Mouse (Mus musculus) heart, embryonic 11.5 days (tissue): ENCODE measurements around the gene Ltc4s. TPM values are rescaled to one million over a fixed set of nuclear protein-coding genes. Genes with fewer than 3 reads are reported as not detected.

Experiments used
- ATAC-seq: fragments of 200-750 bp; cut with Nextera tagmentation; replicated peaks from 2 replicates; pipeline ENCODE4 v1.8.0; 2017; ENCODE audit warnings: moderate library complexity; ENCODE audit not compliant: insufficient number of reproducible peaks, low FRiP score, low TSS enrichment
- H3K27ac ChIP-seq: fragments of 300-500 bp; sonication (generic); 2 replicates; pipeline ENCODE4 v1.5.1; 2014; ENCODE audit warnings: mild to moderate bottlenecking, low read depth, low read length
- H3K27me3 ChIP-seq: fragments of 300-500 bp; sonication (generic); 2 replicates; pipeline ENCODE4 v1.6.1; 2014; ENCODE audit warnings: mild to moderate bottlenecking, low read length, mixed read lengths; ENCODE audit not compliant: control insufficient read depth, insufficient read depth
- H3K36me3 ChIP-seq: fragments of 300-500 bp; sonication (generic); 2 replicates; pipeline ENCODE4 v1.6.1; 2014; ENCODE audit warnings: mild to moderate bottlenecking, low read length, moderate library complexity, mixed read lengths; ENCODE audit not compliant: control insufficient read depth, insufficient read depth
- H3K4me1 ChIP-seq: fragments of 300-500 bp; sonication (generic); 2 replicates; pipeline ENCODE4 v1.6.1; 2014; ENCODE audit warnings: low read length; ENCODE audit not compliant: control insufficient read depth, insufficient read depth
- H3K4me2 ChIP-seq: fragments of 300-500 bp; sonication (generic); 2 replicates; pipeline ENCODE4 v1.6.1; 2014; ENCODE audit warnings: mild to moderate bottlenecking, moderate library complexity
- H3K4me3 ChIP-seq: fragments of 300-500 bp; sonication (generic); 2 replicates; pipeline ENCODE4 v1.5.1; 2014; ENCODE audit warnings: low read depth, low read length
- H3K9ac ChIP-seq: fragments of 300-500 bp; sonication (generic); 2 replicates; pipeline ENCODE4 v1.6.1; 2014; ENCODE audit warnings: mild to moderate bottlenecking, low read depth, low read length, moderate library complexity
- H3K9me3 ChIP-seq: fragments of 300-500 bp; sonication (generic); replicated peaks from 2 replicates; pipeline ENCODE4 v1.6.1; 2016; ENCODE audit warnings: low read length; ENCODE audit not compliant: control insufficient read depth
- WGBS: fragments of 180-500 bp; shearing (Covaris S2); extraction: QIAGEN DNeasy Blood & Tissue Kit; methylation state at CpG from one replicate; pipeline ENCODE4 v1.1.7; 2014; ENCODE audit not compliant: insufficient replicate concordance; 5-methylcytosine and 5-hydroxymethylcytosine counted together
- polyA plus RNA-seq: library from polyadenylated mRNA; unstranded; fragments of >200 nt; fragmentation: Nextera tagmentation; extraction: Ambion mirVana; gene quantifications from 2 replicates; pipeline ENCODE4 v1.2.1, GENCODE M21; 2014

Ltc4s gene
- 0.74 TPM in 1 of 2 replicates, not detected in the other for polyA plus RNA-seq

DNA sequence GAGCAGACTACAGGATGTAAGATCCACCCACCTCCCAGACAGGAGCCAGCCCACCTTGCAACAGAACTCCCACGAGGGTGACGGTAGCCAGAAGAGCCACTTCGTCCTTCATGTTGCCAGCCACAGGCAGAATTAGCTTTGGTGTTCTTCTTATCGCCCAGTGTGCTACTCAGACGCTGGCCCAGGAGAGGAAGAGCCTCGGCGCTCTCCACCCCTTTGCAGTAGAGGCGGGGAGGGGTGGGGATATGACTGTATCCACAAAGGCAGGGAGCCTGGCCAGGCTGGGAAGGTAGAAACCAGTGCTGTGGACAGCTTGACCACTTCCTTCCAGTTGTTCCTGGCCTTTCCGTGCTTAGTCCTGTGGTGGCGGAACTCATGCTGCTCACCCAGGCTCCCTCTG is at the start of gene Ltc4s:
Gene Ltc4s (minus strand): TSS at position 293 of the 400 bp plus-strand sequence.
- no peak for ATAC-seq
- Histone ChIP-seq H3K4me1 (peaks cover 17% of the 10 kb centered on the region), H3K36me3 (peaks cover 12% of the 10 kb centered on the region), H3K27me3 (peaks cover 24% of the 10 kb centered on the region), H3K4me2 (peak within 1 kb of the TSS; percentile 94), H3K27ac (no peak within 1 kb of the TSS), H3K9me3 (no peaks in the 10 kb centered on the region), H3K4me3 (peak within 1 kb of the TSS; percentile 68), H3K9ac (no peak within 1 kb of the TSS)
- WGBS = 22% methylated on average over 10 of the region's 10 CpGs

DNA sequence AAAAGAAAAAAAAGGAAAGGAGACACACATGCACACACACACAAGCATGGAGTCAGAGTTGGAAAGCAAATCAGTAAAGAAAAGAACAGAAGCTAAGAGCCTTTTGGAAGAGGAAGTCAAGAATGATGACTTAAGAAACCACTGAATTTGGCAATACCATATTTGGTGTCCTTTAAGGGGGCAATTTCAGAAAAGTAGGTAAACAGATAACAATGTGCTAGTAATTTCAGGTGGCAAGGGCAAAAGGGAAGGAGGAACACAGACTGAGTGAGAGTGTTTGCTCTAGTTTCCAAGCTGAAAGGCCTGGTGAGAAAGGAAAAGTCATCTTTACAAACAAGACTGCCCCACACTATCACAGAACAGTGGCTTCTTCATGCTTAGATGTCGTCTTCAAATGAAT is 48.0 kb upstream of the Ltc4s start:
- no peaks in the 10 kb centered on the region for H3K27me3 ChIP-seq
- peaks cover 14% of the 10 kb centered on the region for H3K4me1 ChIP-seq
- 67% methylated on average over 1 of the region's 1 CpGs for WGBS
- no peak overlapping the region for H3K4me3 ChIP-seq
- H3K4me2 ChIP-seq = no peak overlapping the region
- no peaks in the 10 kb centered on the region for H3K9me3 ChIP-seq
- H3K36me3 ChIP-seq = peaks cover 16% of the 10 kb centered on the region
- ATAC-seq = no peak
- H3K9ac ChIP-seq = no peak overlapping the region
- no peak overlapping the region for H3K27ac ChIP-seq

DNA sequence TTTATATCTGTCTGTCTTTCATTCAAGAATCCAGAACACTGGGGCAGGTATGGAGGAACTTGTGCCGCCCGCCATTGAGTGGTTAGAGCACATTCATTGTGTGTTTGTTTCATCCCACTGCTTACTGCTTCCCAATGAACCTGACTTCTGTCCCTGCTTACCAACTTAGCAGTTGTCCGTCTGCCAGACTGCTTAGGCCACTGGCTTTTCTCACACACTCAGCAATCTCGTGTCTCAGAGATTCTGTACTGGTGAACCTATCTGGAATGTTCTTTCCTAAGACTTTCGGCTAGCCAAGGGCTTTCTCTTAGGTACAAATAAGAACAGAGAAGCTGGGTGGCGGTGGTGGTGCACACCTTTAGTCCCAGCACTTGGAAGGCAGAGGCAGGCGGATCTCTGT is 47.3 kb upstream of the Ltc4s start:
- H3K4me1 ChIP-seq = peaks cover 14% of the 10 kb centered on the region
- H3K4me3 ChIP-seq = no peak overlapping the region
- ATAC-seq = no peak
- no peak overlapping the region for H3K9ac ChIP-seq
- no peak overlapping the region for H3K27ac ChIP-seq
- no peaks in the 10 kb centered on the region for H3K27me3 ChIP-seq
- no peaks in the 10 kb centered on the region for H3K9me3 ChIP-seq
- 87% methylated on average over 7 of the region's 7 CpGs for WGBS
- peaks cover 16% of the 10 kb centered on the region for H3K36me3 ChIP-seq
- no peak overlapping the region for H3K4me2 ChIP-seq

DNA sequence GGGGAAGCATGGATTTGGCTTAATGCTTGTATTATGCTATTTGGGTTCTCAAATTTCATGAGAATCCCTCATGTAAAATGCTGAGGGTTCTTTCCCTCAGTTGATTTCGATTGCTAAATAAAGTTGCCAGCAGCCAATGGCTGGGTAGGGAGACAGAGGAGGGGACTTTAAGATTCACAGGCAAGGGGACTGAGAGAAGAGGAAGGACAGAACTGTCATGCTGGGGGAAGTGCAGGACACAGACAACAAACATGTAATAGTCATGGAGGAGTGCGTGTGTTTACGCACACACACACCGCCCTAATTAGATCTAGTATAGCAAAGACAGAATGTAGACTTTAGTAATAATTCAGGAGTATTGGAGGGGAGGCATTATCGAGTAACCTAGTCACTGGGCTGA is 46.8 kb upstream of the Ltc4s start:
- no peaks in the 10 kb centered on the region for H3K27me3 ChIP-seq
- 91% methylated on average over 5 of the region's 5 CpGs for WGBS
- no peak overlapping the region for H3K9ac ChIP-seq

DNA sequence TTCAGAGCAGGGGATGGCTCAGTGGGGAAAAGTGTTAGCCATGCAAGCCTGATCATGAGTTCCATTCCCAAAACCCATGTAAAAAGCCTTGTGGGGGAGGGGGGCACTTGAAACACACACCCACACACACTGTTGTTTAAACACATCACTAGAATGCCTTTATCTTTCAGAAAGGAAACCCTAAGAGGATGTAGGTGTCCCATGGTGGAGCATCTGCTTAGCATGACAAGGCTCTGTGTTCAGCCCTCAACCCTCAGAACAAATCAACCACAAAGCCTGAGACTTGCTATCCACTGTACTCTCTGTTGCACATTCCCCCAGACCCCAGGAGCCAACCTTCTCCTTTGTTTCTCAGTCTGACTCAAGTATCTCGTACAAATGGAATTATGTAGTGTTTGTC is 41.6 kb upstream of the Ltc4s start:
- H3K4me3 ChIP-seq = no peak overlapping the region
- no peak overlapping the region for H3K4me2 ChIP-seq
- peaks cover 2% of the 10 kb centered on the region; the same call in 1 of the 2 replicates for H3K36me3 ChIP-seq
- no peak for ATAC-seq
- no peaks in the 10 kb centered on the region for H3K27me3 ChIP-seq
- H3K27ac ChIP-seq = no peak overlapping the region
- no peaks in the 10 kb centered on the region for H3K9me3 ChIP-seq
- 86% methylated on average over 1 of the region's 1 CpGs for WGBS
- peaks cover 15% of the 10 kb centered on the region for H3K4me1 ChIP-seq
- no peak overlapping the region for H3K9ac ChIP-seq

More for the DNA sequence above, 46.8 kb upstream of the Ltc4s start:
- peaks cover 11% of the 10 kb centered on the region for H3K4me1 ChIP-seq
- no peak overlapping the region for H3K27ac ChIP-seq
- no peak overlapping the region for H3K4me3 ChIP-seq
- H3K4me2 ChIP-seq = no peak overlapping the region
- ATAC-seq = no peak
- H3K9me3 ChIP-seq = no peaks in the 10 kb centered on the region
- H3K36me3 ChIP-seq = peaks cover 16% of the 10 kb centered on the region

DNA sequence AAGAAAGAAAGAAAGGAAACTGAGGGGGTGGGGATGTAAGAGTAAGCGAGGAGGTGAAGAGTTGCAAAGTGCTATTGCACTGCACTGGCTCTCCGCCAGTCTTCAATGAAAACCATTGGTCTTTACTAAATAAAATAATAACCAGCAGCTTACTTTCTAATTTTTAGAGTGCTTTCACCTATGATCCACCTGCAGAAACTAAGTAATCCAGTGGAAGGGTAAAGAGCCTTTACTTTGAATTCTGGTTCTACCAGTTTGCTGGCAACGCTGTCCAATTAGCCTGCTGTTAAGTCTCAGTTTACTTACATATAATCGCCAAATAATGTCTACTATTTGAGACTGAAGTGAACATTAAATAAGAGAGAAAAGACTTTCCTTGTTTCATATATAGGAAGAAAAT is 40.6 kb upstream of the Ltc4s start:
- no peak for ATAC-seq
- Histone ChIP-seq H3K4me2 (no peak overlapping the region), H3K27me3 (no peaks in the 10 kb centered on the region), H3K4me3 (no peak overlapping the region), H3K36me3 (peaks cover 4% of the 10 kb centered on the region; the same call in 1 of the 2 replicates), H3K9me3 (no peaks in the 10 kb centered on the region), H3K27ac (no peak overlapping the region), H3K9ac (no peak overlapping the region), H3K4me1 (peaks cover 24% of the 10 kb centered on the region)
- 91% methylated on average over 4 of the region's 4 CpGs for WGBS

DNA sequence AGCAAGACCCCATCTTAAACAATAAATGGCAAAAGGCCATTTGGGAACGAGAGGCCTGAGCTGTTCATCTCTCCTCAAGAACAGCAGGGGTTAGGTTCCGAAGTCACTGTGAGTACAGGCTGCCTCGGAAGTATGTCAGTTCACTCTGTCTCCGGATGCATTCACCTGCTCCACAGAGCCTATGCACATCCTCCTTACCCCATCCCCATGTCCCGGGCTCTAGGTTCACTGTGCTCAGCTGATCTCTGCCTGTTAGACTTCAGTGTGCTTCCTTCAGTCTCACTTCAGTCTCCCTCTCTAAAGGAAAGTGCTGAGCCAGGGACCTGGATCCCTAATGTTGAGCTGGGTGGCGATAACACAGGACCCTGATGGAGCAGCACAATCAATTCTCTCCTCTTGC is 39.3 kb upstream of the Ltc4s start:
- 90% methylated on average over 6 of the region's 6 CpGs for WGBS
- no peak for ATAC-seq
- peaks cover 24% of the 10 kb centered on the region for H3K4me1 ChIP-seq

DNA sequence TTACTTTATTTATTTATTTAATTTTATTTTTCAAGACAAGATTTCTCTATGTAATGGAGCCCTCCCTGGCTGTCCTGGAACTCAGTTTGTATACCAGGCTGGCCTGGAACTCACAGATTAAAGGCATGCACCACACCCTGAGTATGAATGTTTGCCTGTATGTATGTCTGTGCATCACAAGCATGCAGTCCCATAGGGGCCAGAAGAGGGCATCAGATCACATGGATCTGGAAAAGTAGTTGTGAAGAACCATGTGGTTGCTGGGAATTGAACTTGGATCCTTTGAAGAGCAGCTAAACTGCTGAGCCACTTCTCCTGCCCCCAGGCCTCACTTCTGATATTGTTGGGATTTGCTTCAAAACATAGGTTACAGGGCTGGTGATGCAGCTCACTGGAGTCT is 38.6 kb upstream of the Ltc4s start:
- H3K9me3 ChIP-seq = no peaks in the 10 kb centered on the region
- no peaks in the 10 kb centered on the region for H3K27me3 ChIP-seq
- H3K4me3 ChIP-seq = no peak overlapping the region
- ATAC-seq = no peak
- no peak overlapping the region for H3K4me2 ChIP-seq
- H3K9ac ChIP-seq = no peak overlapping the region
- H3K36me3 ChIP-seq = peaks cover 4% of the 10 kb centered on the region; the same call in 1 of the 2 replicates
- peaks cover 24% of the 10 kb centered on the region for H3K4me1 ChIP-seq
- no peak overlapping the region for H3K27ac ChIP-seq

More for the DNA sequence above, 39.3 kb upstream of the Ltc4s start:
- no peak overlapping the region for H3K9ac ChIP-seq
- H3K4me3 ChIP-seq = no peak overlapping the region
- no peak overlapping the region for H3K4me2 ChIP-seq
- no peaks in the 10 kb centered on the region for H3K27me3 ChIP-seq
- H3K36me3 ChIP-seq = peaks cover 4% of the 10 kb centered on the region; the same call in 1 of the 2 replicates
- no peak overlapping the region for H3K27ac ChIP-seq
- no peaks in the 10 kb centered on the region for H3K9me3 ChIP-seq

DNA sequence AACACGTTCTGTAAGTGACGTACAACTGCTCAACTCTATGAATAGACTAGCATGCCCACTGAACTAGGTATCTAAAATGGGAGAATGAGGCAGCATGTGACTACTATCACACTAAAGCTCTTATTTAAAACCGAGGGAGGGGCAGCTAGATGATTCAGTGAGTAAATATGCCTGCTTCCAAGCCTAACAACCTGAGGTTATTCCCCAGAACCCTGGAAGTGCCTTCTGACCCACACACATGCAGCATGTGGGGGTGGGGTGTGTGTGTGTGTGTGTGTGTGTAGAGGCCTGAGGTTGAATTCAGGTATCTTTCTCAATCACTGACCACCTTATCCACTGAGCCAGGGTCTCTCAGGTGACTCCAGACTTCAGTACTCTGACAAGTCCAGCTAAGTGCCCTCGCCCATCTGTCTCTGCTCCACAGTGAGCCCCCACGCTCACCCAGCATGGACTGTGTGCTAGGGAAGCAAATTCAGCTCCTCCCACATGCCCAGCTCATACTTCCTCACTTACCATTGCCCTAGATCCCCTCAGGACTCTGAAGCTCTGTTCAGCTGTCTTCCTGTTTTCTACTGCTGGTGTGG is 37.2 kb upstream of the Ltc4s start:
- Histone ChIP-seq H3K4me3 (no peak overlapping the region), H3K27me3 (no peaks in the 10 kb centered on the region), H3K4me2 (0 out of 2 replicates have a peak overlapping the region, but pooled peaks have one; percentile 18), H3K4me1 (peaks cover 32% of the 10 kb centered on the region), H3K9ac (no peak overlapping the region), H3K36me3 (peaks cover 4% of the 10 kb centered on the region; the same call in 1 of the 2 replicates), H3K27ac (peak overlapping the region; percentile 73), H3K9me3 (no peaks in the 10 kb centered on the region)
- WGBS = 52% methylated on average over 5 of the region's 5 CpGs
- ATAC-seq = 0 out of 2 replicates have a peak, but pooled peaks have one; percentile 40
